Mouse (Mus musculus) midbrain, embryonic 11.5 days (tissue): ENCODE data around the gene Tmem218. TPM values are rescaled to one million over a fixed set of nuclear protein-coding genes. Genes with fewer than 3 reads are reported as not detected.

Source experiments
- ATAC-seq: fragments of 200-750 bp; cut with Nextera tagmentation; 2 replicates; pipeline ENCODE4 v1.8.0; 2017; ENCODE audit warnings: moderate TSS enrichment, moderate library complexity; ENCODE audit not compliant: low FRiP score
- DNase-seq: peaks from one replicate; pipeline ENCODE4 v3.0.0; 2015; ENCODE audit warnings: low spot score; ENCODE audit errors: missing footprints
- H3K27ac ChIP-seq: fragments of 300-500 bp; sonication (generic); 2 replicates; pipeline ENCODE4 v1.5.1; 2014; ENCODE audit warnings: low read depth, low read length
- H3K27me3 ChIP-seq: fragments of 300-500 bp; sonication (generic); 2 replicates; pipeline ENCODE4 v1.6.1; 2014; ENCODE audit warnings: mild to moderate bottlenecking, low read length, moderate library complexity, mixed read lengths; ENCODE audit not compliant: control insufficient read depth, insufficient read depth
- H3K36me3 ChIP-seq: fragments of 300-500 bp; sonication (generic); 2 replicates; pipeline ENCODE4 v1.6.1; 2014; ENCODE audit warnings: mild to moderate bottlenecking, low read length, moderate library complexity, mixed read lengths; ENCODE audit not compliant: control insufficient read depth, insufficient read depth
- H3K4me1 ChIP-seq: fragments of 300-500 bp; sonication (generic); 2 replicates; pipeline ENCODE4 v1.6.1; 2014; ENCODE audit warnings: low read length; ENCODE audit not compliant: control insufficient read depth, insufficient read depth
- H3K4me2 ChIP-seq: fragments of 300-500 bp; sonication (generic); 2 replicates; pipeline ENCODE4 v1.6.1; 2014; ENCODE audit warnings: mild to moderate bottlenecking, moderate library complexity
- H3K4me3 ChIP-seq: fragments of 300-500 bp; sonication (generic); 2 replicates; pipeline ENCODE4 v1.5.1; 2014; ENCODE audit warnings: low read depth, low read length
- H3K9ac ChIP-seq: fragments of 300-500 bp; sonication (generic); 2 replicates; pipeline ENCODE4 v1.6.1; 2014; ENCODE audit warnings: low read length
- H3K9me3 ChIP-seq: fragments of 300-500 bp; sonication (generic); 2 replicates; pipeline ENCODE4 v1.6.1; 2016; ENCODE audit warnings: low read length; ENCODE audit not compliant: control insufficient read depth
- WGBS: fragments of 180-500 bp; shearing (Covaris S2); extraction: QIAGEN DNeasy Blood & Tissue Kit; methylation state at CpG from one replicate; pipeline ENCODE4 v1.1.7; 2014; 5-methylcytosine and 5-hydroxymethylcytosine counted together
- polyA plus RNA-seq: library from polyadenylated mRNA; unstranded; fragments of >200 nt; fragmentation: Nextera tagmentation; extraction: Ambion mirVana; gene quantifications from 2 replicates; pipeline ENCODE4 v1.2.1, GENCODE M21; 2014

Gene Tmem218
- polyA plus RNA-seq, 1 experiment from 2014 or later = 17.3 TPM

GRCm38 (mm10) chr9:37245404-37245803 lies 37.4 kb downstream of the Tmem218 start:
- H3K36me3 ChIP-seq = no peaks in the 10 kb centered on the region
- H3K27ac ChIP-seq = no peak overlapping the region
- no peak for ATAC-seq
- no peaks in the 10 kb centered on the region for H3K9me3 ChIP-seq
- no peak overlapping the region for H3K4me2 ChIP-seq
- H3K4me1 ChIP-seq = no peaks in the 10 kb centered on the region
- no peak overlapping the region for H3K9ac ChIP-seq
- no peak for DNase-seq
- WGBS = 76% methylated on average over 2 of the region's 2 CpGs
- H3K27me3 ChIP-seq = no peaks in the 10 kb centered on the region
- no peak overlapping the region for H3K4me3 ChIP-seq

GRCm38 (mm10) chr9:37245810-37246209 lies 37.8 kb downstream of the Tmem218 start:
- Histone ChIP-seq H3K9ac (no peak overlapping the region), H3K27ac (no peak overlapping the region), H3K36me3 (no peaks in the 10 kb centered on the region), H3K4me1 (no peaks in the 10 kb centered on the region), H3K4me2 (no peak overlapping the region), H3K4me3 (no peak overlapping the region), H3K27me3 (no peaks in the 10 kb centered on the region), H3K9me3 (no peaks in the 10 kb centered on the region)
- 91% methylated on average over 1 of the region's 1 CpGs for WGBS
- ATAC-seq = no peak
- no peak for DNase-seq

- H3K36me3 ChIP-seq = no peaks in the 10 kb centered on the region
- H3K27ac ChIP-seq = no peak overlapping the region
- no peaks in the 10 kb centered on the region for H3K27me3 ChIP-seq
- no peak for DNase-seq
- H3K4me1 ChIP-seq = no peaks in the 10 kb centered on the region
- H3K9me3 ChIP-seq = no peaks in the 10 kb centered on the region
- H3K4me2 ChIP-seq = no peak overlapping the region
- no peak overlapping the region for H3K4me3 ChIP-seq
- ATAC-seq = no peak
- H3K9ac ChIP-seq = no peak overlapping the region
Measured at GRCm38 (mm10) chr9:37247429-37247828, 39.4 kb downstream of the Tmem218 start.

GRCm38 (mm10) chr9:37248381-37248906 lies 40.4 kb downstream of the Tmem218 start:
- no peaks in the 10 kb centered on the region for H3K36me3 ChIP-seq
- H3K27me3 ChIP-seq = no peaks in the 10 kb centered on the region
- H3K4me2 ChIP-seq = no peak overlapping the region
- H3K4me3 ChIP-seq = no peak overlapping the region
- H3K27ac ChIP-seq = no peak overlapping the region
- ATAC-seq = 0 out of 2 replicates have a peak, but pooled peaks have one; percentile 22
- no peaks in the 10 kb centered on the region for H3K9me3 ChIP-seq
- DNase-seq = no peak
- WGBS = 61% methylated on average over 3 of the region's 3 CpGs
- no peak overlapping the region for H3K9ac ChIP-seq
- peaks cover 3% of the 10 kb centered on the region; the same call in 1 of the 2 replicates for H3K4me1 ChIP-seq

- ATAC-seq (no peak), DNase-seq (no peak)
- H3K4me1 ChIP-seq = peaks cover 8% of the 10 kb centered on the region
- H3K9ac ChIP-seq = no peak overlapping the region
- no peaks in the 10 kb centered on the region for H3K27me3 ChIP-seq
- no peaks in the 10 kb centered on the region for H3K36me3 ChIP-seq
- no peaks in the 10 kb centered on the region for H3K9me3 ChIP-seq
- H3K27ac ChIP-seq = no peak overlapping the region
- 94% methylated on average over 3 of the region's 3 CpGs for WGBS
- H3K4me3 ChIP-seq = no peak overlapping the region
- no peak overlapping the region for H3K4me2 ChIP-seq
Measured at GRCm38 (mm10) chr9:37249976-37250375, 42.0 kb downstream of the Tmem218 start.

- H3K9me3 ChIP-seq = no peaks in the 10 kb centered on the region
- no peak for DNase-seq
- no peak for ATAC-seq
- no peak overlapping the region for H3K9ac ChIP-seq
- no peak overlapping the region for H3K27ac ChIP-seq
- 89% methylated on average over 6 of the region's 6 CpGs for WGBS
- no peak overlapping the region for H3K4me2 ChIP-seq
- no peak overlapping the region for H3K4me3 ChIP-seq
- H3K36me3 ChIP-seq = no peaks in the 10 kb centered on the region
- H3K4me1 ChIP-seq = peaks cover 15% of the 10 kb centered on the region
- no peaks in the 10 kb centered on the region; the same call in 1 of the 2 replicates for H3K27me3 ChIP-seq
Measured at GRCm38 (mm10) chr9:37250631-37251030, 42.6 kb downstream of the Tmem218 start.

GRCm38 (mm10) chr9:37254531-37255110 lies 46.6 kb downstream of the Tmem218 start:
- WGBS = 24% methylated on average over 6 of the region's 6 CpGs
- no peaks in the 10 kb centered on the region for H3K36me3 ChIP-seq
- H3K4me2 ChIP-seq = peak overlapping the region; percentile 72

GRCm38 (mm10) chr9:37255149-37255888 lies 47.3 kb downstream of the Tmem218 start, which contains the start of gene Slc37a2:
TSS of gene Slc37a2 (minus strand) at chr9:37255738.
- peak within 1 kb of the TSS; percentile 35 for H3K4me3 ChIP-seq
- peak; percentile 79 for ATAC-seq
- peaks cover 17% of the 10 kb centered on the region for H3K4me1 ChIP-seq
- WGBS = 3% methylated on average over 38 of the region's 38 CpGs
- H3K9me3 ChIP-seq = no peaks in the 10 kb centered on the region
- H3K27me3 ChIP-seq = no peaks in the 10 kb centered on the region; the same call in 1 of the 2 replicates
- peak; percentile 96 for DNase-seq
- peak within 1 kb of the TSS; percentile 59 for H3K9ac ChIP-seq
- H3K4me2 ChIP-seq = peak within 1 kb of the TSS; percentile 72
- no peaks in the 10 kb centered on the region for H3K36me3 ChIP-seq
- no peak within 1 kb of the TSS for H3K27ac ChIP-seq

More at GRCm38 (mm10) chr9:37254531-37255110, 46.6 kb downstream of the Tmem218 start:
- H3K9ac ChIP-seq = peak overlapping the region; percentile 59; the same call in 1 of the 2 replicates
- no peak overlapping the region for H3K27ac ChIP-seq
- no peaks in the 10 kb centered on the region for H3K9me3 ChIP-seq
- H3K27me3 ChIP-seq = no peaks in the 10 kb centered on the region; the same call in 1 of the 2 replicates
- H3K4me3 ChIP-seq = peak overlapping the region; percentile 35
- DNase-seq (peak; percentile 91), ATAC-seq (peak; percentile 49)
- H3K4me1 ChIP-seq = peaks cover 17% of the 10 kb centered on the region

GRCm38 (mm10) chr9:37255889-37256225 lies 47.8 kb downstream of the Tmem218 start:
- H3K4me1 ChIP-seq = peaks cover 17% of the 10 kb centered on the region
- WGBS = 40% methylated on average over 7 of the region's 7 CpGs

More at GRCm38 (mm10) chr9:37255889-37256225, 47.8 kb downstream of the Tmem218 start:
- no peak for DNase-seq
- H3K9me3 ChIP-seq = no peaks in the 10 kb centered on the region
- no peaks in the 10 kb centered on the region for H3K36me3 ChIP-seq
- ATAC-seq = peak; percentile 59
- H3K4me3 ChIP-seq = no peak overlapping the region; the same call in 1 of the 2 replicates
- H3K27me3 ChIP-seq = no peaks in the 10 kb centered on the region; the same call in 1 of the 2 replicates
- peak overlapping the region; percentile 72 for H3K4me2 ChIP-seq
- H3K9ac ChIP-seq = peak overlapping the region; percentile 18; the same call in 1 of the 2 replicates
- no peak overlapping the region for H3K27ac ChIP-seq
